8 mouse cellular contexts compared by ENCODE assay signal in the genomic region with DNA sequence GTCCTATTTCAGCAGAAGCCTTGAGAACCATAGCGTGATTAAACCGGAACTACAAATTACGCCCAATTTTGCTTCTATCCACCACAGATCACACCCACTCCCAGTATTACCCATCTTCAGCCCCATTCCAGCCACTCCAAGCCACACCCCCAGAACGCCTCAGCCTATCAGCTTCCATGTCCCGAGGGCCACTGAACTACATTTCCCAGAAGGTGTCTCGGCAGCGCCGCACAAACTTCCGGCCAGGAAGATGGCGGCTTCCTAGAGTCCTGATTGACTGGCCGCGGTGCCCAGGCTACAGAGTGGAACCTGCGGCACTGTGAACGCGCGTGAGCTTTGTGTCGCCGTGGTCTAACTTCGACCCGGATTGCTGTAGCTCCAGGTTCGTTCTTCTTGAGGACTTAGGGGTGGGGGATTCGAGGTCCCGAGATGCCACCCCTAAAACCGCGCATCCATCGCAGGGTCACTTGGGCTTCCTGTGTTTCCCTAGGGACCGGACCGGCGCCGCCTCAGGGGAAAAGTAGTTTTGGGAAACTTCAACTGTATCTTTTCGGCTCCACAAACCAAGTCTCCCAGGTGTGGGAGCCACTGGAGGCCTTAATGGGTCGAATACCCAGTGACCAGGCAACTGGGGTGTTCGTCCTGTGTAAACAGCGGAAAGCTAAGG. TPM values are rescaled to one million over a fixed set of nuclear protein-coding genes. Genes with fewer than 3 reads are reported as not detected.
DNase-seq lines count a peak whose midpoint lies in the region; ATAC-seq lines count a peak whose summit lies in the region.

A gene (plus strand): TSS at position 223 of the 667 bp plus-strand sequence.

- peaks cover 12% of the 10 kb centered on the region for H3K4me1 ChIP-seq in hindbrain, embryonic 16.5 days (ENCODE audit: control insufficient read depth, insufficient read depth, low read depth, low read length)

- H3K9ac ChIP-seq in hindbrain, embryonic 16.5 days (ENCODE audit: low read depth, low read length) = peak within 1 kb of the TSS; percentile 85

- H3K27ac ChIP-seq in hindbrain, embryonic 16.5 days (ENCODE audit: low read depth, low read length) = peak within 1 kb of the TSS; percentile 72
- H3K27ac ChIP-seq in macrophage = peak within 1 kb of the TSS; percentile 51

- peak within 1 kb of the TSS; percentile 97 for H3K4me2 ChIP-seq in hindbrain, embryonic 16.5 days (ENCODE audit: low read length)

- under 1% methylated on average over 34 of the region's 34 CpGs for whole genome bisulfite sequencing in hindbrain, embryonic 16.5 days
- WGBS in macrophage (ENCODE audit: missing documents) = under 1% methylated on average over 31 of the region's 34 CpGs

- H3K79me2 ChIP-seq in macrophage (ENCODE audit: inconsistent target) = peaks cover 13% of the 10 kb centered on the region

- H3K27me3 ChIP-seq in hindbrain, embryonic 16.5 days (replicated peaks; ENCODE audit: control insufficient read depth, insufficient read depth, low read length) = no peaks in the 10 kb centered on the region

- DNase-seq in ZHBTc4 (ENCODE audit: low read depth, low spot score) = peak; percentile 96
- DNase-seq in cerebellum, postnatal 4 days (ENCODE audit: low spot score in 2 of 2) = peak; percentile 74 to 87
- DNase-seq in gastrocnemius, adult 18-20 months (ENCODE audit: low spot score) = peak; percentile 95
- peak; percentile 91 to 94 for DNase-seq in left cerebral cortex, adult 18-20 months (ENCODE audit: low spot score in 2 of 2)
- DNase-seq in right cerebral cortex, adult 18-20 months = peak; percentile 96
- peak; percentile 78 for DNase-seq in urinary bladder, postnatal 25 days (ENCODE audit: low spot score)

- peak within 1 kb of the TSS; percentile 80 for H3K4me3 ChIP-seq in hindbrain, embryonic 16.5 days (ENCODE audit: low read length)
- peak within 1 kb of the TSS; percentile 99 for H3K4me3 ChIP-seq in macrophage (ENCODE audit: inconsistent target)

- ATAC-seq in hindbrain, embryonic 16.5 days = peak; percentile 98

- no peaks in the 10 kb centered on the region for H3K9me3 ChIP-seq in hindbrain, embryonic 16.5 days (ENCODE audit: control insufficient read depth, low read length)

- H3K36me3 ChIP-seq in hindbrain, embryonic 16.5 days (ENCODE audit: control insufficient read depth, insufficient read depth, low read length) = peaks cover 7% of the 10 kb centered on the region; the same call in 1 of the 2 replicates
- H3K36me3 ChIP-seq in macrophage (ENCODE audit: inconsistent target) = peaks cover 11% of the 10 kb centered on the region; the same call in 1 of the 2 replicates

RNA-seq across cellular contexts. Expression of the gene that starts here (rescaled TPM):
- 10 to 100 TPM; 63.4 to 71.9 TPM for total RNA-seq in gastrocnemius, adult 18-20 months (2021)
- 97.3 and 101 TPM in 2 replicates for polyA plus RNA-seq in hindbrain, embryonic 16.5 days (2015; fragmentation: Nextera tagmentation; extraction: Ambion mirVana)
- total RNA-seq in left cerebral cortex, adult 18-20 months (2021) = 100 to 1,000 TPM; 104 to 107 TPM
- 100 to 1,000 TPM in 4 of 26 experiments, 10 to 100 TPM in 22; 25.6 to 122 (median 73.2) TPM for total RNA-seq in macrophage (2018; cell fraction: chromatin; rRNA removed)
- 10 to 100 TPM; 57.0 to 87.0 (median 72.8) TPM for total RNA-seq in macrophage (2018; cell fraction: cytosol; rRNA removed)
- 100 to 1,000 TPM in 3 of 26 experiments, 10 to 100 TPM in 23; 46.0 to 113 (median 70.0) TPM for total RNA-seq in macrophage (2018; cell fraction: nucleus; rRNA removed)
- 69.5 to 91.2 TPM (median 74.0 TPM) in 3 replicates for polyA plus RNA-seq in macrophage (2018)

Comparison
In these comparisons a context has a peak if more than half of its experiments do, and no peak if none do; other contexts are left out.
1. Peak in every context shown above with its lines: DNase-seq, ATAC-seq, H3K4me3 ChIP-seq and H3K27ac ChIP-seq.